Mouse (Mus musculus): Measurements from ENCODE around the gene Psen2. TPM values are rescaled to one million over a fixed set of nuclear protein-coding genes. Genes with fewer than 3 reads are reported as not detected.

Gene Psen2
- polyA plus RNA-seq, 1 experiment, result 93.6 TPM

DNA sequence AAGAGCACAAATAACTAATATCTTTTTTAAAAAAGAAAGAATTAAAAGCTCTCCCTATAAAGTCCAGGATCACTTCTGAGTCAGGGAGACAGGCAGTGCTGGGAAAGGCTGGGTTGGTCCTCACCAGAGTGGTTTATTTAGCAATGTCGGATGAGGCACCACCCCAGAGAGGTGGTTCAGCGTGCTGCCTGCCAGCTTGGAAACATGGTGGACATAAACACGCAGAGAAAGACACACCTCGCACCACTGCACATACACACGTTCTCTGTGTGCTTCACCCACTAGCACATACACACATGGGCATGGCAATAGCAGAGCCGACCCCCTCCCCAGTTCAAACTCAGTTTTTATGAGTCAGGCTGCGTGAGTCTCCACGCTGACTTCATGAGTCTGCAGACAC lies 72.1 kb downstream of the Psen2 start:
- 87% methylated on average over 8 of the region's 8 CpGs for WGBS

GRCm38 (mm10) chr1:180188951-180189350 lies 74.3 kb downstream of the Psen2 start:
- DNase-seq (ENCODE audit: low read depth in 1 of 2, low spot score in 2 of 2), result no peak
- no peaks in the 10 kb centered on the region for H3K36me3 ChIP-seq (ENCODE audit: control insufficient read depth, insufficient read depth, low read length)
- H3K4me1 ChIP-seq (ENCODE audit: control insufficient read depth, insufficient read depth, insufficient read length), result peaks cover 16% of the 10 kb centered on the region; the same call in 1 of the 2 replicates
- no peak for TF ChIP-seq CTCF (IDR thresholded peaks at IDR 0.05; ENCODE audit: extremely low read depth, insufficient read depth, insufficient read length, insufficient replicate concordance)
- no peak for TF ChIP-seq POLR2A (IDR thresholded peaks at IDR 0.05; ENCODE audit: low read depth, low read length)
- H3K4me3 ChIP-seq (ENCODE audit: extremely low read depth, insufficient read depth, insufficient read length), result no peak overlapping the region
- no peaks in the 10 kb centered on the region for H3K27me3 ChIP-seq (ENCODE audit: control insufficient read depth, insufficient read depth, low read length)
- H3K27ac ChIP-seq (ENCODE audit: insufficient read depth, low read length), result no peak overlapping the region
- WGBS, result 90% methylated on average over 4 of the region's 4 CpGs

More for the DNA sequence above, 72.1 kb downstream of the Psen2 start:
- no peak overlapping the region for H3K27ac ChIP-seq (ENCODE audit: insufficient read depth, low read length)
- H3K4me3 ChIP-seq (ENCODE audit: extremely low read depth, insufficient read depth, insufficient read length), result no peak overlapping the region
- no peaks in the 10 kb centered on the region for H3K36me3 ChIP-seq (ENCODE audit: control insufficient read depth, insufficient read depth, low read length)
- no peak for TF ChIP-seq POLR2A (IDR thresholded peaks at IDR 0.05; ENCODE audit: low read depth, low read length)
- TF ChIP-seq CTCF (IDR thresholded peaks at IDR 0.05; ENCODE audit: extremely low read depth, insufficient read depth, insufficient read length, insufficient replicate concordance), result no peak
- H3K27me3 ChIP-seq (ENCODE audit: control insufficient read depth, insufficient read depth, low read length), result no peaks in the 10 kb centered on the region
- no peak for DNase-seq (ENCODE audit: low read depth in 1 of 2, low spot score in 2 of 2)
- H3K4me1 ChIP-seq (ENCODE audit: control insufficient read depth, insufficient read depth, insufficient read length), result peaks cover 20% of the 10 kb centered on the region; the same call in 1 of the 2 replicates

- H3K4me3 ChIP-seq (ENCODE audit: extremely low read depth, insufficient read depth, insufficient read length), result no peak overlapping the region
- no peak for DNase-seq (ENCODE audit: low read depth in 1 of 2, low spot score in 2 of 2)
- no peaks in the 10 kb centered on the region for H3K36me3 ChIP-seq (ENCODE audit: control insufficient read depth, insufficient read depth, low read length)
- 83% methylated on average over 3 of the region's 3 CpGs for WGBS
- TF ChIP-seq CTCF (IDR thresholded peaks at IDR 0.05; ENCODE audit: extremely low read depth, insufficient read depth, insufficient read length, insufficient replicate concordance) (no peak), POLR2A (IDR thresholded peaks at IDR 0.05; ENCODE audit: low read depth, low read length) (no peak)
- H3K27ac ChIP-seq (ENCODE audit: insufficient read depth, low read length), result no peak overlapping the region
- no peaks in the 10 kb centered on the region for H3K27me3 ChIP-seq (ENCODE audit: control insufficient read depth, insufficient read depth, low read length)
- peaks cover under 1% of the 10 kb centered on the region; the same call in 1 of the 2 replicates for H3K4me1 ChIP-seq (ENCODE audit: control insufficient read depth, insufficient read depth, insufficient read length)
Measured at GRCm38 (mm10) chr1:180186371-180186770, 76.9 kb downstream of the Psen2 start.

- 77% methylated on average over 5 of the region's 5 CpGs for WGBS
- Histone ChIP-seq H3K36me3 (ENCODE audit: control insufficient read depth, insufficient read depth, low read length) (no peaks in the 10 kb centered on the region), H3K4me1 (ENCODE audit: control insufficient read depth, insufficient read depth, insufficient read length) (no peaks in the 10 kb centered on the region), H3K27me3 (ENCODE audit: control insufficient read depth, insufficient read depth, low read length) (no peaks in the 10 kb centered on the region), H3K4me3 (ENCODE audit: extremely low read depth, insufficient read depth, insufficient read length) (no peak overlapping the region), H3K27ac (ENCODE audit: insufficient read depth, low read length) (no peak overlapping the region)
- TF ChIP-seq CTCF (IDR thresholded peaks at IDR 0.05; ENCODE audit: extremely low read depth, insufficient read depth, insufficient read length, insufficient replicate concordance) (no peak), POLR2A (IDR thresholded peaks at IDR 0.05; ENCODE audit: low read depth, low read length) (no peak)
- DNase-seq (ENCODE audit: low read depth in 1 of 2, low spot score in 2 of 2), result no peak
Measured at GRCm38 (mm10) chr1:180185877-180186276, 77.4 kb downstream of the Psen2 start.

DNA sequence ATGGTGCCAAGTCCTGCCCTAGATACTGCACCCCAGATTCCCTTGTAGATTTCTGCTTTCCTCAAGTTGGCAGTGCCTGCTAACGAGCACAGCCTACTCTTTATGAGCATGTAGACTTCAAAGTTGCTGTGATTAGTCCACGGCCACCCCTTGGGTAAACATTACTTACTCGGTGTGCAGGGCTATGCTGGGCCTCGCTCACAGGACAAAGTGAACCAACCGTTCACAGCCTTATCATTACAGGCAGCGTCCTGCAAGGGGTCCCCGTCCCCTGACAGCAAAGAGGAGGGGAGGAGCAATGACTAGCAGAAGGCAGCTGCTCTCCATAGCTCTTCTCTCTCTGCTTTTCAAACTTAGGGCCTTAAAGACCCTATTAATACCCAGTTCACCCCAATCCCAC lies 78.5 kb downstream of the Psen2 start:
- H3K27ac ChIP-seq (ENCODE audit: insufficient read depth, low read length), result no peak overlapping the region
- DNase-seq (ENCODE audit: low read depth in 1 of 2, low spot score in 2 of 2), result no peak
- no peak for TF ChIP-seq CTCF (IDR thresholded peaks at IDR 0.05; ENCODE audit: extremely low read depth, insufficient read depth, insufficient read length, insufficient replicate concordance)
- no peak for TF ChIP-seq POLR2A (IDR thresholded peaks at IDR 0.05; ENCODE audit: low read depth, low read length)

GRCm38 (mm10) chr1:180183525-180184159 lies 79.6 kb downstream of the Psen2 start:
- Histone ChIP-seq H3K4me3 (ENCODE audit: extremely low read depth, insufficient read depth, insufficient read length) (no peak overlapping the region), H3K27me3 (ENCODE audit: control insufficient read depth, insufficient read depth, low read length) (no peaks in the 10 kb centered on the region), H3K36me3 (ENCODE audit: control insufficient read depth, insufficient read depth, low read length) (peaks cover 10% of the 10 kb centered on the region), H3K27ac (ENCODE audit: insufficient read depth, low read length) (no peak overlapping the region), H3K4me1 (ENCODE audit: control insufficient read depth, insufficient read depth, insufficient read length) (no peaks in the 10 kb centered on the region)
- no peak for DNase-seq (ENCODE audit: low read depth in 1 of 2, low spot score in 2 of 2)
- WGBS, result 92% methylated on average over 6 of the region's 6 CpGs
- no peak for TF ChIP-seq POLR2A (IDR thresholded peaks at IDR 0.05; ENCODE audit: low read depth, low read length)
- TF ChIP-seq CTCF (IDR thresholded peaks at IDR 0.05; ENCODE audit: extremely low read depth, insufficient read depth, insufficient read length, insufficient replicate concordance), result no peak

More for the DNA sequence above, 78.5 kb downstream of the Psen2 start:
- Histone ChIP-seq H3K4me1 (ENCODE audit: control insufficient read depth, insufficient read depth, insufficient read length) (no peaks in the 10 kb centered on the region), H3K4me3 (ENCODE audit: extremely low read depth, insufficient read depth, insufficient read length) (no peak overlapping the region), H3K36me3 (ENCODE audit: control insufficient read depth, insufficient read depth, low read length) (peaks cover 1% of the 10 kb centered on the region; the same call in 1 of the 2 replicates), H3K27me3 (ENCODE audit: control insufficient read depth, insufficient read depth, low read length) (no peaks in the 10 kb centered on the region)
- 79% methylated on average over 7 of the region's 7 CpGs for WGBS

DNA sequence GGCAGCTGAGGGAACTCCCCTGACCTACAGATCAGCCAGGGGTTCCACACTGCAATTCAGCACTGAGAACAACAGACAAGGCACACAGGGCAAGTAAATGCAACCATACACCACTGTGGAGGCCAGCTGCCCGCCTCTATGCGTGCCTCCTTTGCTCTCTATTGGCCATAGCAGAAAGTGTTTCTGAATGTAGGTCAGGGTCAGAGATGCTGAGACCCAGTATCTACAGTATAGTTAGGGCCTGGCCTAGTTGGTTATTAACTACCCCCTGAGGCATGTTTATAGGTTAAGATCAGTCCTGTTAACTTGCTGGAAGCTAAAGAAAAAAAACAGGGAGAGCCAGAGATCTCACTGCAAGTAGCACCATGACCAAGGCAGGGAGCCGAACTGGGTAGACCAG lies 80.5 kb downstream of the Psen2 start:
- H3K4me3 ChIP-seq (ENCODE audit: extremely low read depth, insufficient read depth, insufficient read length), result no peak overlapping the region
- 85% methylated on average over 3 of the region's 3 CpGs for WGBS
- no peak overlapping the region for H3K27ac ChIP-seq (ENCODE audit: insufficient read depth, low read length)
- TF ChIP-seq POLR2A (IDR thresholded peaks at IDR 0.05; ENCODE audit: low read depth, low read length) (no peak), CTCF (IDR thresholded peaks at IDR 0.05; ENCODE audit: extremely low read depth, insufficient read depth, insufficient read length, insufficient replicate concordance) (no peak)
- DNase-seq (ENCODE audit: low read depth in 1 of 2, low spot score in 2 of 2), result no peak
- no peaks in the 10 kb centered on the region for H3K4me1 ChIP-seq (ENCODE audit: control insufficient read depth, insufficient read depth, insufficient read length)
- H3K27me3 ChIP-seq (ENCODE audit: control insufficient read depth, insufficient read depth, low read length), result no peaks in the 10 kb centered on the region
- peaks cover 11% of the 10 kb centered on the region for H3K36me3 ChIP-seq (ENCODE audit: control insufficient read depth, insufficient read depth, low read length)

Measured in spleen, adult 2 months (tissue).